Mouse (Mus musculus) hindbrain, embryonic 10.5 days (tissue): ENCODE data around the gene Slc7a8. TPM values are rescaled to one million over a fixed set of nuclear protein-coding genes. Genes with fewer than 3 reads are reported as not detected.

Experiments used
- DNase-seq: peaks from one replicate; pipeline ENCODE4 v3.0.0-alpha.2; 2017; ENCODE audit warnings: low spot score
- H3K27ac ChIP-seq: fragments of 300-500 bp; sonication (generic); 2 replicates; pipeline ENCODE4 v1.5.1; 2016; ENCODE audit warnings: mild to moderate bottlenecking, moderate library complexity
- H3K27me3 ChIP-seq: fragments of 300-500 bp; sonication (generic); 2 replicates; pipeline ENCODE4 v1.6.1; 2016; ENCODE audit warnings: mild to moderate bottlenecking; ENCODE audit not compliant: poor library complexity, insufficient read depth, severe bottlenecking
- H3K36me3 ChIP-seq: fragments of 300-500 bp; sonication (generic); 2 replicates; pipeline ENCODE4 v1.6.1; 2016; ENCODE audit warnings: mild to moderate bottlenecking, moderate library complexity
- H3K4me1 ChIP-seq: fragments of 300-500 bp; sonication (generic); replicated peaks from 2 replicates; pipeline ENCODE4 v1.6.1; 2016; ENCODE audit warnings: mild to moderate bottlenecking
- H3K4me3 ChIP-seq: fragments of 300-500 bp; sonication (generic); 2 replicates; pipeline ENCODE4 v1.5.1; 2016; ENCODE audit warnings: mild to moderate bottlenecking, moderate library complexity
- H3K9me3 ChIP-seq: fragments of 300-500 bp; sonication (generic); 2 replicates; pipeline ENCODE4 v1.6.1; 2016; ENCODE audit warnings: mild to moderate bottlenecking, moderate library complexity
- WGBS: fragments of 180-500 bp; shearing (Covaris S2); methylation state at CpG from one replicate; pipeline ENCODE4 v1.1.7; 2016; 5-methylcytosine and 5-hydroxymethylcytosine counted together
- polyA plus RNA-seq: library from polyadenylated mRNA; unstranded; fragments of >200 nt; fragmentation: Nextera tagmentation; extraction: Ambion mirVana; gene quantifications from 2 replicates; pipeline ENCODE4 v1.2.1, GENCODE M21; 2016

The Slc7a8 gene
- polyA plus RNA-seq, 1 experiment from 2014 or later: 3.5 TPM

DNA sequence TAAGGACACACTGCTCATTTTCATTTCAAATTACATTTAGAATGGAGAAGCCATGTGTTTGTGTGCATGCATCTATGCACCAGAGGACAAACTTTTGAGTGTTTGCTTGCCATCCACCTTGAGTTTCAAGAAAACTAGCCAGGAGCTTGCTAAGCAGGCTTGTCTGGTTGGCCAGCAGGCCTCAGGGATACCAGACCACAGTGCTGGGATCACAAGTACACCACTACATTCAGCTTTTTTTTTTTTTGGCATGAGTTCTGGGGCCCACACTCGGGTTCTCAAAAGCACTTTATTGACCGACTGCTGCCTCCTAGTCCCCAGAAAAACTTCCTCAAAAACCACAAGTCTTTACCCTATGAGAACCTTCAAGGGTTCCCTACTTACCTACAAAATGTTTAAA, 107.4 kb downstream of the Slc7a8 start:
- Histone ChIP-seq H3K36me3 (peaks cover 91% of the 10 kb centered on the region), H3K27ac (no peak overlapping the region), H3K4me1 (no peaks in the 10 kb centered on the region), H3K9me3 (no peaks in the 10 kb centered on the region), H3K27me3 (no peaks in the 10 kb centered on the region), H3K4me3 (no peak overlapping the region)
- WGBS: 88% methylated on average over 2 of the region's 2 CpGs
- DNase-seq: no peak

Other genes with a start within 250 kb of the Slc7a8 start
- 47.5 and 55.0 TPM in 2 replicates for gene Haus4, start 227.3 kb downstream of the Slc7a8 start, polyA plus RNA-seq
- gene Ajuba, start 204.4 kb downstream of the Slc7a8 start, polyA plus RNA-seq: 66.2 and 81.3 TPM in 2 replicates
- gene 4931414P19Rik, start 176.0 kb downstream of the Slc7a8 start, polyA plus RNA-seq: 8.3 and 9.5 TPM in 2 replicates
- gene Psmb5, start 163.9 kb downstream of the Slc7a8 start, polyA plus RNA-seq: 500 and 517 TPM in 2 replicates
- gene Psmb11, start 160.5 kb downstream of the Slc7a8 start, polyA plus RNA-seq: 0.04 and 0.16 TPM in 2 replicates
- not detected in 2 replicates for gene Gm17606, start 141.0 kb downstream of the Slc7a8 start, polyA plus RNA-seq
- 4.5 and 7.1 TPM in 2 replicates for gene Cdh24, start 140.6 kb downstream of the Slc7a8 start, polyA plus RNA-seq
- 108 and 116 TPM in 2 replicates for gene 1700123O20Rik, start 95.7 kb downstream of the Slc7a8 start, polyA plus RNA-seq
- 130 and 147 TPM in 2 replicates for gene Acin1, start 95.0 kb downstream of the Slc7a8 start, polyA plus RNA-seq
- gene Gm29776, start 83.1 kb downstream of the Slc7a8 start, polyA plus RNA-seq: 0.14 TPM in 2 replicates
- gene Cebpe, start 69.8 kb downstream of the Slc7a8 start, polyA plus RNA-seq: not detected in 2 replicates
- not detected in 2 replicates for gene Rnf212b, start 32.2 kb upstream of the Slc7a8 start, polyA plus RNA-seq
- gene Homez, start 89.0 kb upstream of the Slc7a8 start, polyA plus RNA-seq: 19.7 and 22.7 TPM in 2 replicates
- gene Ppp1r3e, start 95.6 kb upstream of the Slc7a8 start, polyA plus RNA-seq: 0.38 and 0.44 TPM in 2 replicates
- 2.2 and 3.0 TPM in 2 replicates for gene Bcl2l2, start 101.4 kb upstream of the Slc7a8 start, polyA plus RNA-seq
- gene Gm20521, start 101.5 kb upstream of the Slc7a8 start, polyA plus RNA-seq: 0.29 TPM in 1 of 2 replicates, not detected in the other
- 160 TPM in 2 replicates for gene Pabpn1, start 110.6 kb upstream of the Slc7a8 start, polyA plus RNA-seq
- gene Slc22a17, start 131.2 kb upstream of the Slc7a8 start, polyA plus RNA-seq: 45.2 and 62.5 TPM in 2 replicates
- gene Efs, start 144.2 kb upstream of the Slc7a8 start, polyA plus RNA-seq: 36.5 and 40.0 TPM in 2 replicates
- 0.24 TPM in 1 of 2 replicates, not detected in the other for gene Il25, start 150.7 kb upstream of the Slc7a8 start, polyA plus RNA-seq
- gene Cmtm5, start 154.3 kb upstream of the Slc7a8 start, polyA plus RNA-seq: 0.78 and 2.9 TPM in 2 replicates
- gene Myh6, start 185.0 kb upstream of the Slc7a8 start, polyA plus RNA-seq: 0.63 and 1.9 TPM in 2 replicates
- not detected in 2 replicates for gene Gm17428, start 195.0 kb upstream of the Slc7a8 start, polyA plus RNA-seq
- gene Myh7, start 212.7 kb upstream of the Slc7a8 start, polyA plus RNA-seq: 0.16 and 4.6 TPM in 2 replicates
- gene Ngdn, start 233.5 kb upstream of the Slc7a8 start, polyA plus RNA-seq: 73.5 and 85.9 TPM in 2 replicates